Mouse (Mus musculus): ENCODE measurements around the gene Dcun1d2.

The Dcun1d2 gene

GRCm38 (mm10) chr8:13254019-13254418 is 33.9 kb downstream of the Dcun1d2 start, which contains the start of gene Adprhl1:
Adprhl1 (minus strand) TSS chr8:13254162.
- DNase-seq (ENCODE audit: low spot score in 2 of 2): peak; percentile 42 to 61

DNA sequence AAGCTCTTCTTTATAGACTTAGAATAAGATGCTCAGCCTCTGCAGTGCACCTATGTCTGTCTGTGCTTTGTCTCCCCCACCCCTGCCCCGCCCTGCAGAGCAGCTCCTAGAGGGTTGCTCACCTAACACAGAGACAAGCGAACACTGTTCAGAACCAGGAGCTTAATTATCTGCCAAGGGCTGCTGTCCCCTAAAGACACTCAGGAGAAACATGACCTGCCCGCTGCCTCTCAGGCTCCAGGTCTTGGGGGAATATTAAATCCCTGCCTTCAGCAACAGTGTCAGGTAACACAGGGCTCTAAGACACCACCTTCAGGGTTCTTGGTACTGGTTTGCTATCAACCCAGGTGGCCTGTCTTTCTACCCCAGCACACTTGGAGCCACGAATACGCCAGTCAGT is 34.5 kb downstream of the Dcun1d2 start:
- no peak for DNase-seq (ENCODE audit: low spot score in 2 of 2)

- no peak for DNase-seq (ENCODE audit: low spot score in 2 of 2)
Measured at GRCm38 (mm10) chr8:13252837-13253236, 35.1 kb downstream of the Dcun1d2 start.

DNA sequence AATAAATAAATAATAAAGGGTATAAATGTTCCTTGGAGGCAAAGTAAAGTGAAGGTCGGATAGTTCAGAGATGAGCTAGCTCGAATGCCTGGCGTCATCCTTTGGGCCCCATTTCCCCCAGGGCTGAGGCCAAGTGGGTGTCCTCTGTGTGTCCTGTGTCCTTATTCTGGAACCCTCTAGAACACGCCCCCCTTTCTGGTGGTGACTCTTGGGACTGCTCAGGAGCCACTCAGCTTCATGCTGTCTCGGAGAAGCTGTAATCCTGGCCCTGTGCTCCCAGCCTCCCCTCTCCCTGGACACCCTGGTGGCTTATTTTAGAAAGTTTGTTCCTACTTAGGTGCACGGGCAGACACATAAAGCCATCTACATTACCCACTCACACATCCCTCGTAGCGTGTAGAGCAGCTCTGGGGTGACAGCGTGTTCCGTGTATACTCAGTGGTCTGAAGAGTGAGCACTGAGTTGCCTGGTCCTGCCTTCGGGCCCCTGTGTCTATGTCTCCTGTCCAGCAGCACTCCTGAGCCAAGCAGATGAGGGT is 43.5 kb downstream of the Dcun1d2 start:
- DNase-seq (ENCODE audit: low spot score in 2 of 2): no peak

DNA sequence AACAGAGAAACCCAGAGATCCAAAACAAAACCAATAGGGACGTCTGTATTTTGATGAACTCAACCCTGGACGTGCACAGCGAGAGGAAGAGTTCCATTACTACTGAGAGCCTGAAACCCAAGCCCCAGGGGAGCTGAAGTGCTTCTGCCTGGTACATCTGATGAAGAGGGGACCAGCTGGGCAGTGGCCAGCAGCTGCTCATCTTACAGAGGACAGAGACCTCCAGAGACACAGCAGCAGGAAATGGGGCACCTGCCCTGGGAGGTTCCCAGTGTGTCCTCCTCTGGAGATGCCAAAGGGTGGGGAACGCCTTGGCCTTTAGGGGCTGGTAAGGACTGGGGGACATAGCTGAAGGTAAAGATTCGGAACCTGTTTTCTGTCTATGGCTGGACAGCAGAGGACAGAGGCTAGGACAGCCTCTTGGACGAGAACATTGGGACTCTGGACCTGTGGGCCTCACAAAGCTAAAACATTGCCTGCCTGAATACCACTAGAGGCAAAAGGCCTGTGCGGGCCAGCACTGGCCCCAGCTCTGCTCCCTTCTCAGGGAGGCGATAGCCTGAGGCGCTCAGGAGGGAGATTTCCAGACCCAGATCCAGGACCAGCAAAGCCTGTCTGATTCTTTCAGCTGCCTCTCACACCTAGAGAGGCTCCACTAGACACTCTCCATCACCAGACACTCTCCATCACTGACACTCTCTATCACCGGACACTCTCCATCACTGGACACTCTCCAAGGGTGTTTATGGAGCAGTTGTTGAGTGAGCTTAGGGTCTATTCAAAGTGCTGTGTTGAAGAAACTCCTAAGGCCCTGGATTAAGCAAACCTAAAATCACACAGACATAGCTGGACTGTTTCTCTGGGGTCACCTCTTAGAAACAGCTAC is 44.7 kb downstream of the Dcun1d2 start:
- DNase-seq (ENCODE audit: low spot score in 2 of 2): no peak

GRCm38 (mm10) chr8:13240691-13241090 is 47.2 kb downstream of the Dcun1d2 start:
- no peak for DNase-seq (ENCODE audit: low spot score in 2 of 2)

GRCm38 (mm10) chr8:13240055-13240454 is 47.9 kb downstream of the Dcun1d2 start:
- DNase-seq (ENCODE audit: low spot score in 2 of 2): no peak

DNA sequence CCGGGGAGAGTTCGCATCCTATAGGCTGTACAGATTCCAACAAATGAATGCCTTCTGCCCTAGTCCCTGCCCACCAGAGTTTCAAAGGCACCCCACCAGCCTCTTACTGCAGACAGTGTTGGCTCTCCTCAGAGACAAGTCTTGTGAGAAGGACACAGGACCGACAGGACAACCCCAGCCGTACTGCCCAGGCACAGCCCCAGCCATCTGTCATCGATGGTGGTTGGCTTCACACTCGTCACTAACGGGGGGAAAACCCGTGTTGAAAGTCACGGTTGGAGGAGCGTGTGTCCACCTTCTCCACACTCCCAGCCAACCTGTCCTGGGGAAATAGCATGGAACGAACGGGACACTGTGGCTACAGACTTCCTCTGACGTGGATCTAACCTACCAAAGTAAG is 53.1 kb downstream of the Dcun1d2 start:
- no peak for DNase-seq (ENCODE audit: low spot score in 2 of 2)

GRCm38 (mm10) chr8:13230471-13230870 is 57.5 kb downstream of the Dcun1d2 start:
- no peak for DNase-seq (ENCODE audit: low spot score in 2 of 2)

DNA sequence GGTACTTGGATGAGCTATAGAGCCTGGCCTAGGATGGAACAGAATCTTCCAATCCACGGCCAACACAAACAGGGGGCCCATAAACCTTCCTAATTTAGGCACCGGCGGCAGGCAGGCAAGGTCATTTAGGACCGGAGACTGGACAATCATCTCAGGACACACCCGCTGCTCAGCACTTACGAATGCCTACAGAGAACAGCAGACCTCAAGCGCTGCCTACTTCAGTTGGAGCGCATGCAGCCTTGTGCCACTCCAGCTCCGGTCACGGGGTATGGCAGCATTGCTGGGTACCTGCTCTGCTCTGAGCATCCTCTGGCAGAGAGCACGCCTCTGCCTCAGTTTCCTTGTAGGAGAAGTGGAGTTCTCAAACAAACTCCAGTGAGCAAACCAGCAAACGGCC is 58.1 kb downstream of the Dcun1d2 start:
- DNase-seq (ENCODE audit: low spot score in 2 of 2): no peak

GRCm38 (mm10) chr8:13228923-13229610 is 58.9 kb downstream of the Dcun1d2 start:
- no peak for DNase-seq (ENCODE audit: low spot score in 2 of 2)

DNA sequence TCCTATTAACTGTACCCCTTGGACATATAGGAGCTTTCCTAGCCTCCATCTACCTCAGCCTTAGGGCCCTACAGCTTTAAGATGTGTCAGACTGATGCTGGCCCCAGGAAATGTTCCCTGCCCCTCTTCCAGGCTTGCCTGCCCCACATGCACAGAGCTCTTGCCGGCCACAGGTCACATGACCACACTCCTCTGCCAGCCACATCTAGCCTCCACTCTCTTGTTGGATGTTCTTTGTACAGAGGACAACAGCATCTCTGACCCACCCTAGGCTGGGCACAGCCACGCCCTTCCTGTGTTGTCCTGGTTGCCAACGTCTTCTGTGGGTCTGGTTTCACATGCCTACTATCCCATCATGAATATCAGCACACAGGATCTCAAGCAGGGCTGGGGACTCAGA is 60.7 kb downstream of the Dcun1d2 start:
- no peak for DNase-seq (ENCODE audit: low spot score in 2 of 2)

- DNase-seq (ENCODE audit: low spot score in 2 of 2): no peak
Measured at GRCm38 (mm10) chr8:13226288-13226687, 61.6 kb downstream of the Dcun1d2 start.

DNA sequence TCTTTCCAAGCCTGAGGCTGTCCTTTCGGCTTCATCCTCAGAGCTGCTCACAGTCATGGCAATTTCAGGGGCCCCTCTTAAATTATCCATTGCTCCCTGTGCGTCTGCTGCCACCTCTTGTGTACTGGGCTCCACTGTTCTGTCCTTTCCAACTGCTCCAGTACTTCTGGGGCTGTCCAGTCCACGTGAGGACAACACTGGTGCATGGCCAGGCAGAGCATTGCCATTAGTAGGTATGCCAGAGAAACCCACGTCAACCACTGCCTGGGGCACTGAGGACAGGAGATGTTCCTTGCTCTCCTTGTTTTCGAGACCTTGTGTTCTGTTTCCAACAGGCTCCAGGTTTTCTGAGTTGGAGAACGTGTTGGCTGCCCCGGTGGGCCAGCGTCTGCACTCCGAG is 63.5 kb downstream of the Dcun1d2 start:
- no peak for DNase-seq (ENCODE audit: low spot score in 2 of 2)

- no peak for DNase-seq (ENCODE audit: low spot score in 2 of 2)
Measured at GRCm38 (mm10) chr8:13218441-13218840, 69.5 kb downstream of the Dcun1d2 start.

DNA sequence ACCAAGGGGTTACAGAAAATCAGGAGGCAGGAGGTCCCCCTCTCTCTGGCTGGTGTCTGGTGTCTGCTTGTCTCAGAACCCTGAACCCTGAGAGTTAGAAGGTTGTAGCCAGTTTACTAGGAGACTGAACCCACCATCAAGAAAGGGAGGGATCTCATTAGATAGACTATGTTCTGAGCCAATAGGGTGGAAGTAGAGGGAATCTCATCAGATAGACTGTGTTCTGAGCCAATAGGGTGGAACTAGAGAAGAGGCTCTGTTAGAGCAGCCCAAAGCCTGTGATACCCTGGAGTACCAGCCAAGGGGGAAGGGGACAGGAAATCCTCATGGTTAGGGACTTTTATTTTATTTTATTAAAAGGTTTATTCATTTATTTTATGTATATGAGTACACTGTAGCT is 69.9 kb downstream of the Dcun1d2 start:
- no peak for DNase-seq (ENCODE audit: low spot score in 2 of 2)

DNA sequence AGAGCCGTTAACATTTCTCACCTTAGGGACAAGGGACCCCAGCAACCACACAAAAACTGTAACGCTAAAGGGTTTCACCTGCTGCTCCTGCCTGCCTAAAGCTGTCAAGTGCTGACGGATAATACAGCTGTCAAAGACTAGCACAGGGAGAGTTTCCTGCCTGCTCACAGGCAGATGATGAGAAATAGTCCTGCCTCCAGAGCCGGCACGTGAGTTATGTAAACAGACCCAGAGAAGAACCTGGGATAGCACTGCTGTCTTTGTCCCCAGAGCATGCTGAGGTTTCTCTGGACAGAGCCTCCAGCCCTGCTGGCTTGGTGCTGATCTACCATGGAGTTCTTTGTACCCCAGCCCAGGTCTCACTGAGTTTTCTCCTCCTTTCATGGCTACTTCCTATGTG is 70.8 kb downstream of the Dcun1d2 start:
- DNase-seq (ENCODE audit: low spot score in 2 of 2): no peak

- DNase-seq (ENCODE audit: low spot score in 2 of 2): no peak
Measured at GRCm38 (mm10) chr8:13216386-13216785, 71.5 kb downstream of the Dcun1d2 start.

GRCm38 (mm10) chr8:13213479-13214268 is 74.3 kb downstream of the Dcun1d2 start:
- DNase-seq (ENCODE audit: low spot score in 2 of 2): peak; percentile 72 to 76

GRCm38 (mm10) chr8:13209770-13210169 is 78.2 kb downstream of the Dcun1d2 start:
- DNase-seq (ENCODE audit: low spot score in 2 of 2): no peak

DNA sequence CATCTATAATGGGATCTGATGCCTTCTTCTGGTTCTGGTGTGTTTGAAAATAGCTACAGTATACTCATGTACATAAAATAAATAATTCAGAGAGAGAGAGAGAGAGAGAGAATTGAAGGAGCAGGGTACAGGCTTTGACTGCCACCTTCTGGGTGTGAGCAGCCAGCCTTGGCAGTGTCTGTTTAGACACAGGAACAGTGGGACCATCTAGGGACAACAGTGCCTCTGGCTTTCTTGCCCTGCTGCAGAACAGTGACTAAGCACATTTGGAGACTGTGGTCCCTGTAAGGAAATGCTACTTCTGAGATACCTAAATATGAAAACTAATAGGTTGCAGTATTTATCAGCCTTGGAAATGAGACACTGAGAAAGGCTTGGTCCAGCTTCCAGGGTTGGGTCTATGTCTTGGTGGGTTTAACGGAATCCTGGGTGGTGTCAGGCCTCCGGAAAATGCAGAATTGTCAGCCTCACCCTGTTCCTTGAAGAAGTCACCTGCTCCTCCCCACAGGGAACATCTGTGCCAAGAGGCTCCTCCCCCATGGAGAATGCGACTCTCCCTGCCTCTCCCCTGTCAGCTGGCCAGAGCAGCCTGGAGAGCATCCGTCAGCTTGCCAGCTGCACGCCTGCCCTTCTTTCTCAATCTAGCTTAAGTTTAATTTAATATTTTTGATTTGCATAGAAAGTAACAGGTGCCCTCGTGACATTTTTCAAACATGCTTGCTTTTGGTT is 79.1 kb downstream of the Dcun1d2 start:
- peak; percentile 15 to 30 for DNase-seq (ENCODE audit: low spot score in 2 of 2)
